Mouse (Mus musculus) embryo, embryonic 11 days (tissue): ENCODE measurements around the gene Commd1.

Experiments used
- DNase-seq: peaks from one replicate; pipeline ENCODE4 v3.0.0-alpha.2; 2015

Gene Commd1

DNA sequence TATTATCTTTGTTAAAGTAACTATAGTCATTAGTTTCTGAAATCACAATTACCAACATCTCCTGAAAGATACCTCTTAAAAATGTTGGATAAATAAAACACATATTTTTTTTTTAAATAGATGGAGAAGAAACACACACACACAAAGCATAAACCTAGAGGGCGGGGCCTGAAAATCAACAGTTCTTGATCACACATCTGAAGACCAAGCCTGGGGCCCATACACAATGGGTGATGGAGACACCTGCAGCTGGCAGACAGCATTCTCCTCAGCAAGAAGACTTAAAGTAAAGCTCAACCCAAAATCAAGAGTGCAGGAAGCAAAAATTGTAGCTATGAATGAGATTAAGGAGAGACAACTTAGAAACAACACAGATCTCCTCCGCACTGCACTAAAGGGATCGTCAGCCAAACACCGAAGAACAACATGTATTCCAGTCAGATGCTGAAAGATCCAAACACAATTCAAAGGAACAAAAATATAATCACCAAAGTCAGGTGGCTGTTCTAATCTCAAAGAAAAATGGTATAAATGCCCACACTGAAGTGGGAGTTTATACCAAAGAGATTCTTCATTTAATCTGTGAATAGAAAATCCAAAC lies 44.4 kb downstream of the Commd1 start:
- no peak for DNase-seq

DNA sequence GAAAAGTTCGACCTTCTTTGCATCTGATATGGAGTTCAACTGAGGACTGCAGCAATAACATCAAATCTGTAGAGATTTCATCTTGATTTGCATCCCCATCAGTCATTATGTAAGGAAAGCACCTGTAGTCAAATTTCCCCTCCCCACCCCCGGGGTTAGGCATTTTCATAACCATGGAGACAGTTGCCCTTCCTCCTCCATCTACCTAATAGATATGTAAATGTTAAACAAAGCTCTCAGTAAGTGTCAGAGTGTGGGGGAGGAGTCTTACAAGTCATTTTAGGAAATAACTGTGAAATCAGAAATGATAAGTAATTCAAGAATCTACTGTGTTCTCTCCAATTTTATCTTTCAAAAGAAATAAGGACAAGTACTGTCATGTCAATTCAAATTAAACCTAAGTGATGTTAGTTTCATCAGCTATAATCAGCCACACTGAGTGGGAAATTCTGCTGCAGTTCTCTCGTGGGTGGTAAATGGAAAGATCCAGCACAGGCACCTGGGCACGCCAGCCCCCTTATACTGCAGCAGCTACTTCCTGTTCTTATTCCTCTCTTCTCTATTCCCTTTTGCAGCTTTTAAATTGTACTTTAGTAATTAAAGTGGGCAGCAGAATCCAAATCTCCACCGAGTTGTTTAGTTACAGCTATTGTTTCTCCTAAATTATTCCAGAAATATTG lies 45.6 kb downstream of the Commd1 start:
- DNase-seq: no peak

DNA sequence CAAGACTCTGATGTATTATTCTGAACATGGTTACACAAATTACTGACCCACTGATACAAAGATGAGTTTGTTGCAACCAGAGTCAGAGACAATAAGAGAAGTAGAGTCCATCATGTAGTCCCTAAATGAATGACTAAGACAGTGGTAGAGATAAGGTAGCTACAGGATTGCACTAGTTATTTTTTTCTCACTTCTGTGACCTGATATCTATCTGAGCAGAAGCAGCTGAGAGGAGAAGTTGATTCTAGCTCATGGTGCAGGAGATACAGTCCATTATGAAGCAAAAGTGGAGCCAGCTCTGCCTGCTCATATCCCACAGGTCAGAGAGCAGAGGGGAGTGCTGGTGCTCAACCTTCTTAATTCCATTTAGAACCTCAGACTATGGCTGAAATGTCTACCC lies 50.0 kb downstream of the Commd1 start:
- DNase-seq: no peak

DNA sequence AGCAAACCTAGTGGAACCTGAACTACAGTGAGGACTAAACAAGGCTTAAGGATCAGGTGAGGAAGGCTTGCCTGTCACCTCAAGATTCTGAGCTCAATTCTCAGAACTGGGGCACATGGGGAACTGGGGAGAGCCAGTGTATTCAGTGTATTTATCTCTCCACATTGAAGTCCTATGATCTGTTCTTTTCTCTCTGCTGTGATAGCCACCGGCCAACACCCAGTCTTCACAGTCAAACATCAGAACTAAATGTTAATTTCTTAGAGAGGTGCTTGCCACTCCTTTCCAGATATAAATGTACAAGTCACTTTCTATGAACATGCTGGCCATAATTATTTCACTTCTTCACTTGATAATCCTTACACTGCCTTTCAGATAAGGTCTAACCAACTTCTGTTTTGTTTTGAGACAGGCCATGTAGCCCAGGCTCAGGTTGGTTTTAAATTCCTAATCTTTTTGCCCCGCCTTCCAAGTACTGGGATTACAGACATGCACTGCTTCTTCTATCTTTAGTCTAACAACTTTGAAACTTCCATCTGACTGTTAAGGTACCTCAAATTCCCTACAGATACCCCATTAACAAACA lies 50.8 kb downstream of the Commd1 start:
- DNase-seq: no peak

DNA sequence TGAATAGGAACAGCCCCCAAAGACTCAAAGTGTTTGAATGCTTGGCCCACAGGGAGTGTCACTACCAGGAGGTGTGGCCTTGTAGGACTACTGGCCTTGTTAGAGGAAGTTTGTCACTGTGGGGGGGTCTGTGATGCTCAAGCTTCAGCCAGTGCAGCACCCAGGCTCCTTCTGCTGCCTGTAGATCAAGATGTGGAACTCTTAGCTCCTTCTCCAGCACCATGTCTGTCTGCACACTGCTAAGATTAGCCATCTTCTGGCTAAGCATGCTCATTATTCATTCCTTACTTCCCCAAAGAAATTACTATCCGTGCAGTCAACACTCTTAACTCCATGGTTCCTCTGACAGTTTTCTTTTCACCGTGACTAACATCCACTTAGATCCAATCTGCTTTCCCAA lies 52.1 kb downstream of the Commd1 start:
- DNase-seq: no peak

DNA sequence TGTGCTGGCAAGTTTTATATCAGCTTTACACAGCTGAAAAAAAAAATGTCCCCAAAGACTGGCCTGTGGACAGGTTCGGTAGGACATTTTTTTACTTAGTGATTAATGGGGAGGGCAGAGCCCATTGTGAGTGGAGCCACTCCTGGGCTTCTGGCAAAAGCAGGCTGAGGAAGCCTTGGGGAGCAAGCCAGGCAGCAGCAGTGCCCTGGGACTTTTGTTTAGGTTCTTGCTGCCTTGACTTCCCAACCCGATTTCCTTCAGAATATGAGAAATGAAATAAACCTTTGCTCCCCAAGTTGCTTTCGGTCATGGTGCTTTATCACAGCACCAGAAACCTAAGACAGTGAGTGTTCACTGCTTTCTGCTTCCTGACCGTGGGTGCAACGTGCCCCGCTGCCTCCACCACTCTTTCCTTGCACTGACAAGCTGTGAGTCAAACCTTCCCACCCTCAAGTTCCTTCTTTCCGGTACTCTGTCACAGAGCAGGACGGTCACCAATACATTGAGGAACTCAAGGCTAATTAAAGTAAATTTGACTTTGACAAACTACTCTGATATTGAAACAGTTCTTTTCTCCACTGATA lies 53.5 kb downstream of the Commd1 start:
- DNase-seq: no peak

DNA sequence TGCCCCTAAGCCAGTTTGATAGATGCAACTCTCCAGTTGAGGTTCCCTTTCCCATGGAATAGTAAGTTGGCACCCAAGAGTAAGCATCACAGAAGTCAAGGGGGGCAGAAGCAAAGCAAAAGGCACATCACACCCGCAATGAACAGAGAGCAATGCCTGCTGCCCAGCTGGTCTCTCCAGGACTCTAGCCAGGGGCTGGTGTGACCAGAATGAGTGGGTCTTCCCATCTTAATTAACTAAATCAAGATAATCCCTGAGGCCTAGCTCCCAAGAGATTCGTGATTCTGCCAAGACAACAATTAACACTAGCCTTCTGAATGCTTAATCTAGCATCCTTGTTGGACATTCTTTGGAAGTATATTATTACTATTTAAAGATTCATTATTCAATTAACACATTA lies 58.6 kb downstream of the Commd1 start:
- DNase-seq: no peak

DNA sequence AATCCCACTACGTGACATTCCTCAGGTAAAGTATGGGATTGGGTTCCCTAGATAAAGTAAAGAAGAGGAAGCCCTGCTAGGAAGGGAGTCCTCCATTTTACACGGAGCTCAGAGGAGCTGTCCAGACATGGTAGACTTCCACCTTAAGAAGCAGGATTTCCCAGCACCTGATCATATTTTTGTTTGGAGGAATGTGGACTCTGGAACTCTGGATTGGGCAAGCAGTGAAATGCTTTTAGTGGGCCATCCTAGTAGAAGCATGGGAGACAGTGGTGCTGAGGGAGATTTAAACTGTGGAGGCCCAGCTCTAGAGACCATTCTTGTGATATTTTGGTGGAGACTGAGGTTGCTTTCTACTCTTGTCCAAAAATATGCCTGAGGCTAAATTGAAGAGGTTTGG lies 59.6 kb downstream of the Commd1 start:
- no peak for DNase-seq

DNA sequence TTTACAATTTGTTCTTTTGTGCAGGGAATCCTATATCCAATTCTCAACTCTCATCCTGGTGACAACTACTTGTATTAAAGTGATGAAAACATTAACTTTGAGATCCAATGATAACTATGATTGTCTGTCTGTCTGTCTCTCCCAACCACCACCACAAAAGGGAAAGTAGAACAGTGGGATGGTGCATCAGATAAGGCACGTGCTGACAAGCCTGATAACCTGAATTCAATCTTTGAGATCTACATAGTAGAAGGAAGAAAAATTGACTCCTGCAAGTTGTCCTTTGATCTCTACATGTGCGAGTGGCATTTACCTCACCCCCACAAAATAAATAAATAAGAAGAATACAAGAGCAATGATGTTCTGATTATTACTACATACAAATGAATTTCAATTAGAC lies 62.8 kb downstream of the Commd1 start:
- no peak for DNase-seq

DNA sequence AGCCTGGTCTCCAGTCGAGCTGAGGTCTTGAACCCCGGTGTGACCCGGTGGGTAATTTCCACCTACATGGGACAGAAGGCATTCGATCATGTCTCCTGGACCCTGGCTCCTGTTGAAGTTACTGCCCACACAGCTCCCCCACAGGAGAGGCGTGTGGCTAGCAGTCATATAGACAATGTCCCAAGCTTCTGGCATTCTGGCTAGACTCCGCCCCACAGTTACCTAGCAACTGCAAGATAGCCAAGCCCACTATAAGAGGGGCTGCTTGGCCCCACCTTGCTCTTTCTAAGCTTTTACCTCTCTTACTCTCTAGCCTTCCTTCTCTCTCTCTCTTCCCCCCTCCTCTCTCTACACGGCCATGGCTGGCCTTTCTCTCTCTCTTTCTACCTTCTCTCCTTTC lies 64.4 kb downstream of the Commd1 start:
- DNase-seq: no peak

DNA sequence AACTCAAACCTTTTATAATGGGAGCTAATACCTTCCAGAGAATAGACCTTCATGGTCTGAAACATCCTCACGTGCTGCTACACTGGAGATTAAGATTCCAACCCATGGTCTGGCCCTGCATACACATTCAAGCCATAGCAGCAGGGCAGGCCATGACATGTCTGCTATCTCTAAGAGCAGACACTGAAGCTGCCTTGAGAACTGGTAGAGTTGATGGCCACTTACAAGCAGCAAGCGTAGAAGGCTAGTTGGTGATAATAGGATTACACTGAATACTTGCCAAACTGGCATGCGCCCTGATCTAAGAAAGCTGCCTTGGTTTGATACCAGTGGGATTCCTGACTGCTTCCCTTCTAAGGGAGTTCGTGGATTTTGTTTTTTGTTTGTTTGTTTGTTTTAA lies 68.4 kb downstream of the Commd1 start:
- DNase-seq: no peak

DNA sequence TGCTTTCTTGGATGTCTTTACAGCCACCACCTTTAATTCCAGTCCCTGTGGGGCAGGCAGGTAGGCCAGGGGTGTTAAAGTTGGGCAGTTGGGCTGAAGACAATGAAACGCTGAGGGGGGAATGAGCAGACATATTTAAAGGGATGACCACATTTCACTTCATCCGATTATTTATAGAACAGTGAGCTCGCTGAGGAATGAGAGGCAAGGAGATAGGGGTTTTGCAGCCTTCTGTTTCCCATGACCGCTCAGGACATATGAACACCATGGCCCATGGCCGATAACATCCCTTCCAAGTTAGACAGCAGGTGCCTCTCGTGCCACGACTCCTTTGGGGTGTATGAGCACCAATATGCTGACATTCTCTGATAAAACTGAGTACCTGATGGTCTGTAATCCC lies 70.4 kb downstream of the Commd1 start:
- DNase-seq: no peak

DNA sequence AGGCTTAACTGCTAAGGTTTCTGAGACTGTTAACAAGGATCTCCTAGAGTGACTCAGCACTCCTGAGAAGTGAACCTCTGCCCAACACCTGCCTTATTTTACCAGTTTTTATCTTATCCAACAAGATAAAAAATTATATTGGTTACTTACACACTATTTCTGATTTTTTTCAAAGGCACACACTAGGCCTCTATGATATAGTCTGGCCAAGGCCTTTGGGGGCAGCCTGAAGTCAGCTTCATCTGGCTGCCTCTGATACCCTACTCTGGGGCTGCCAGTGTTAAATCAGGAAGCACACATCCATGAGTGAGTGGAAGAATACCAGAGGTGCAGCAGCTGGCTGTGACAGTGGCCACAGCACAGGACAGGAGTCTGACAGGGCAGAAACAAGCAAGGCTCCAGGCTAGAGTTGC lies 75.7 kb downstream of the Commd1 start:
- no peak for DNase-seq

DNA sequence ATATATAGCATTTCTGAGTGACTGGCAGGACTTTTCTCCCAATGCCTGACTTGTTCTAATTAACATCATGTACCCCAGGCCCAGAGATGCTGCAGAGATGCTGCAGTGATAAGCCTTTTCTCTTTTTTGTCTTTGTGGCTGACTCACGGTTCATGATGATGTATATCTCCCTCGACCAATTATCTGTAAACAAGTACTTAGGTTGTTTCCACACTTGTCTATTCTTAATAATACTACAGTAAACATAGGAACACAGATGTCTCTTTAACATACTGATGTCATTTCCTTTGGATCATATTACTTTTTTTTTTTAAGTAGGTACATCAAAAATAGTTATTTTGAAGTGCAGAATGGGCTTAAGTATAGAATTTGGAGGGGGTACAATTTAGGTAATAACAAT lies 79.3 kb downstream of the Commd1 start:
- DNase-seq: no peak

DNA sequence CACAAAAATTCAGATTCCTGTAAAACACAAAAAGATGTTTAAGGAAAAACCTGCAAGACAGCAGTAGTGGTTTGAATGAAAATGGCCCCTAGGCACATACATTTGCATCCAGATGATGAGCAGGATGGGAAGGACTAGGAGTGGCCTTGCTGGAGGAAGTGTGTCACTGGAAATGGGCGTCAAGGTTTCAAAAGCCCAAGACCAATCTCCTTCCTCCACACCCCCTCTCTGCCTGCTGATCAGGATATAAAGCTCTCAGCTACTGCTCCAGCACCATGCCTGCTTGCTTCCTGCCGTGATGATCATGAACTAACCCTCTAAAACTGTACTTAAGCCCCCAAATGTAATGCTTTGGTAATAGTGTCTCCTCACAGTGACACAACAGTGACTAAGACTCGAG lies 82.1 kb downstream of the Commd1 start:
- DNase-seq: no peak

DNA sequence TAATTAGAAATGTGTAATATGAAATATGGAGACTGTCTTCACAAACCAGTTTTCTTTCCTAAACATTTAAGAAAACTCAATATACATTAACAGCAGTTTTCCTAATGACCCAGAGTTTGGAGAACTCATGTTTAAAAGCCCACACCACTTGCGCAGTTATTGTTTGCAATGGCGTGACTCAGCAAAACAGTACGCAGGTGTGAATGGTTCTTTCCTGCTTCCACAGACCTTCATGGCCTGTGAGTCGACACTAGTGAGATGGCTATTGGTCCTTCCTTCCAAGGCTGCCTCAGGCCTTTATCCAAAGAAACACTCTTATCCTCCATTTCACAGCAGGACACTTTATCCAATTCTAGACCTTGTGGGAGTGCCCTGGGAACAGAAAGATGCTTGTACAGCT lies 84.5 kb downstream of the Commd1 start:
- no peak for DNase-seq

DNA sequence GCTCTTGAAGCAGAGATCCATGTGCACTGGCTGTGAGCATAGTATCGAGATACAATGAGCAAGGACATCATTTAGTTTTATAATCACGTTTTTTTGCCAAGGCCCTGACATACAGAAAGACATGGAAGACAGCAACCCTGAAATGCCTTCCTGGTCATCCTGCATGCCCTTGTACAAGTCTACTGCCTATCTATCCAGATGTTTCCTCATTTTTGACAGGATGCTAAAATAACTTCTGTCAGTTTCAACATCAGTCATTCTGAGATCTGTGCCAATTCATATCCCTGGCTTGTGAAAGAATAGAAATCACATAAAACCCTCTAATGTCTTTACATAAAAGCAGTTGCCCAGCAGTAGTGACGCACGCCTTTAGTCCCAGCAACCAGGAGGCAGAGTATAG lies 85.1 kb downstream of the Commd1 start:
- DNase-seq: no peak

DNA sequence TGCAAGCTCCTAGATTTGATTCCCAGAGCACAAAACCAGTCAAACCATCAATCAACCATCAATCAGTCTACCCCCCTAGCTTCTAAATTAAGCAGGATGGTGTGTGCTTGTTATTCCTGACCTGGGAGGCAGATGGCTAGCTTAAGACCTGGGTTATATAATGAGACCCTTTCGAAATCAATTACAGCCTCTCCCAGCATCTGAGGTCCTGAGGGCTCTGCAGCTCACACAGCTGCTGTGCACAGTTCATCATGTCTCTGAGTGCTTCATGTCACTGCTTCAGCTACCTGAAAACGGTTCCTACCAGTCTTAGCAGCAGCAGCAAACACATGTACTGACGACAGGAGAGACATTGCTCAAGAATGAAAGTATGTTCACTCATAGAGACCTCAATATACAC lies 89.1 kb downstream of the Commd1 start:
- no peak for DNase-seq

DNA sequence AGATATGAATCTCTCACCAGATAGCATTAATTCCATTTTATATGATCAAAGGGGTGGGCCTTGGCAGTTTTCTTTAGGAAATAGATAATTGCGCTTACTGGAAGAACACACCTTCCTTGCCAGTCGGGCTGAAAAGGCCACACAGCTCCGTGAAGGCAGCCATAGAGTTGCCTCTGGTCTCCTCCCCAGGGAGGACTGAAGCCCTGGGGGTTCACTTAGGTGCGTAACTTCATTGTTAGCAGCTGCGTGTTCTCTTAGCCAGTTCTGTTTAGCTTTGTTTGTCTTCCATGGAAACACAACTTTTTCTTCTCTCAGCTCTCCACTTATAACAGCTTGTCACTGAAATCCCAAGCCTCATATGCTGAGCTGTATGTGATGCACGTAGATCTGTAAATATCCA lies 89.7 kb downstream of the Commd1 start:
- DNase-seq: no peak

DNA sequence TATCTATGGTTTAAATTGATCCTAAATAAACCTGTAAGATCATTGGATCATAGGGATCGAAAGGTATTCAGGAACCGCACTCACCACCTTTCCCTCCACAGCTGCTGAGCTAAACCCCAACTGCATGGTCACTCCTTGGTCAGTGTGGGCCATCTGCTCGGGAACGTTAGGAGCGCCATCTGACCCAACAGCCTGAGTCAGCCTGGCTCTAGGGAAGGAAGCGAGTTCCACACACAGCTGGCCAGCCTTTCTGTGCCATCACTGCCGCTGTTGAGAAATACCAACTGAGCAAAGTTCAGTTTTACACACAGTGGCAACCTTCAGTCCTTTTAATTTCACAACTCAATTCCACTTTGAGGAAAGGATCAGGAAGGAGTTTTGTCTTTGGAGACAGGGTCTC lies 90.3 kb downstream of the Commd1 start:
- no peak for DNase-seq

DNA sequence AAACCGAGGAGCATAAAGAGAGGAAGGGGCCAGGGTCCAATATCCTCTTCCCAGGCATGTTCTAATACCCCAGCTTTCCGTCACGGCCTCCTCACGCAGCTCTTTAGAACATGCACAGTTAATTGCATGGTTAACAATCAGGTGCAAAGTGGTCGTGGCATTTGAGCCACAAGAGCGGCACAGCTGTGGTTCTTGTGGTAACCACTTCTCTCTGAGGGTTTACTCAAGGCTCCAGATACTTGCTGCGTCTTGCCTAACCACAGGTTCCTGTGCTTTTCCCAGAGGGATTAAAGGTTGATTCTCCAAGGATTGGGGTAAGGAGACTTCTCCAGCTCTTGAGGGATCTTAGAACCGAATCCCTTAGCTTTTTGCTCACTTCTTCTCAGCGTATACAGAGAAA lies 90.9 kb downstream of the Commd1 start:
- DNase-seq: no peak

DNA sequence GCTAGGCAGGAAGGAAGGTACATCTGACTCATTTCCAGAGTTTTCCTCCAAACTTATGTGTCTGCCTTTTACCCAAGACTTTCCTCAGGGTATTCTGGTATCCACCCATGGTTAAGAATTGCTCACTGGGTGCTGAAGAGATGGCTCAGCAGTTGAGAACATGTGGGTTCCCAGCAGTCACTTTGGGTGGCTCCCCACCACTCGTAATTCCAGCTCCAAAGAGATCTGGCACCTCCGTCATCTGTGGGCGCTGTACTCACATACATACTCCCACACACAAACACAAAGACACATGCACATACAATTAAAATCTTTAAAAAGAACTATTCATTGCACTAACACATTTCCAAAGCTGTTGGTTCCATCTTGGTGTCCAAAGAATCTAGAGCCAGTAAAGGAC lies 93.0 kb downstream of the Commd1 start:
- DNase-seq: no peak

DNA sequence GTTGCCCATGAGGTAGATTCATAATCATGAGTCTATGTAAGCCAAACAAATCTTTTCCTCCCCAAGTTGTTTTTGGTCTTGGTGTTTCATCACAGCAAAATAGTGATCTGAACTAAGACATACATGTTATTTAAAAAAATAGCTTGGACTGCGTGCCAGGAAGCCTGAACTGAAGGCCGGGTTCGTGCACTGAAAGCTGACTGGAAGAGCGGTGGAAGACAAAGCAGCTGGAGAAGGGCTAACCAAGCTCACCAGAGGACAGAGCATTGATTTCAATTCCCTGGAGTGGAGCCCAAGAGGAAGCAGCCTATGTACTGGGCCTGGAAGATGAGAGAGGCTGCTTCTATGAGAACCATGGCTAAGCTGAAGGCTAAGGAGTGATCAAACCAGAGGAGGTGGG lies 95.2 kb downstream of the Commd1 start:
- DNase-seq: no peak

DNA sequence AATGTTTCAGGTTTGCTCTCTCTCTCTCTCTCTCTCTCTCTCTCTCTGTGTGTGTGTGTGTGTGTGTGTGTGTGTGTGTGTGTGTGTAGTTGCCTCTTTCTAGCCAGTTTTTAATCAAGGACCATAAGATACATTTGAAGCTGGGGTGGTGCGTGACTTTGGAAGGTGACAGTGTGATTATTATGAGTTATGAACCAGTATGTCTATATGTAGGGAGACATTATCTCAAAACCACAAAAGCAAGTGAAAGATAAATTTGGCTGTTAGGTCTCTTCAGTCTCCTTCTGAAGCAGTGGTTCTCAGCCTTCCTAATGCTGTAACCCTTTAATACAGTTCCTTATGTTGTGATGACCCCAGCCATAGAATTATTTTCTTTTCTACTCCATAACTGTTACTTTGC lies 96.8 kb downstream of the Commd1 start:
- no peak for DNase-seq

DNA sequence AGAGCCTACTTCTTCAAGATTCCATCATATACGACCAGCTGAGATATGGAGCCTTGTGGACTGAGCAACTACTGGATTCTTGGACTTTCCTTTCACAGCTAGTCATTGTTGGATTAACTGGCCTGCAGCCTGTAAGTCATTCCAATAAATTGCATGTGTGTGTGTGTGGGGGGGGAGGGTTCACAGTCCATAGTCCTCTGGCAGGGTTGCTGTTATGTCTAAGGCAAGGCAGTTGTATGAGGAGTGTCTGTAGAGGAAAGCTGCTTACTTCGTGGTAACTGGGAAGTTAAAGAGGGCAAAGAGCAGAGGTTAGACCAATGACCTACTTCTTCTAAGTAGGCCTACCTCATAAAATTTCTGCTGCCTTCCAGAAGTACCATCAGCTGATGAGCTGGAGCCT lies 98.5 kb downstream of the Commd1 start:
- DNase-seq: no peak
